Mouse (Mus musculus) layer of hippocampus, postnatal 14 days (tissue): ENCODE data around the gene Slc16a10. TPM values are rescaled to one million over a fixed set of nuclear protein-coding genes. Genes with fewer than 3 reads are reported as not detected.
"Not testable (repeated sequence)": the region's sequence is repeated elsewhere in the genome, so short reads cannot be mapped to it uniquely, and the experiment has no call there.

Source experiments
- DNase-seq, 2 experiments: peaks; one replicate each; pipeline ENCODE4 v3.0.0; 2021 to 2022; ENCODE audit warnings: low spot score in 2 of 2, mixed read lengths in 1 of 2
- total RNA-seq, 2 experiments: library from RNA; stranded (reverse); gene quantifications; 2 replicates each; pipeline ENCODE4 v1.2.3; 2021

The Slc16a10 gene
- total RNA-seq, 2 experiments from 2014 or later = 1.4 to 1.8 TPM

- no peak for DNase-seq
Measured at GRCm38 (mm10) chr10:40030716-40031115, 111.3 kb downstream of the Slc16a10 start.

GRCm38 (mm10) chr10:40029610-40030009, 112.4 kb downstream of the Slc16a10 start:
- peak in 1 of 2 experiments; percentile 39 for DNase-seq

- no peak for DNase-seq
Measured at GRCm38 (mm10) chr10:40028091-40028490, 114.0 kb downstream of the Slc16a10 start.

- no peak for DNase-seq
Measured at GRCm38 (mm10) chr10:40026546-40026945, 115.5 kb downstream of the Slc16a10 start.

- no peak for DNase-seq
Measured at GRCm38 (mm10) chr10:40025560-40025959, 116.5 kb downstream of the Slc16a10 start.

- peak; percentile 85 to 94 for DNase-seq
Measured at GRCm38 (mm10) chr10:40024554-40025428, 117.3 kb downstream of the Slc16a10 start, which contains the start of gene Mfsd4b1. Mfsd4b1 (minus strand) TSS chr10:40025268.

- DNase-seq = no peak
Measured at GRCm38 (mm10) chr10:40020401-40020800, 121.7 kb downstream of the Slc16a10 start.

GRCm38 (mm10) chr10:40019492-40019891, 122.6 kb downstream of the Slc16a10 start:
- no peak for DNase-seq

GRCm38 (mm10) chr10:40018261-40018860, 123.7 kb downstream of the Slc16a10 start:
- no peak for DNase-seq

GRCm38 (mm10) chr10:40009591-40009990, 132.5 kb downstream of the Slc16a10 start:
- DNase-seq = no peak

- DNase-seq = not testable (repeated sequence)
Measured at GRCm38 (mm10) chr10:40008847-40009246, 133.2 kb downstream of the Slc16a10 start.

GRCm38 (mm10) chr10:40007953-40008352, 134.1 kb downstream of the Slc16a10 start:
- DNase-seq = no peak

GRCm38 (mm10) chr10:40006963-40007362, 135.1 kb downstream of the Slc16a10 start:
- no peak for DNase-seq

- DNase-seq = no peak
Measured at GRCm38 (mm10) chr10:40000746-40001145, 141.3 kb downstream of the Slc16a10 start.

GRCm38 (mm10) chr10:39991155-39991554, 150.9 kb downstream of the Slc16a10 start:
- DNase-seq = no peak

- no peak for DNase-seq
Measured at GRCm38 (mm10) chr10:39986466-39986865, 155.6 kb downstream of the Slc16a10 start, which contains the start of gene Mfsd4b5. Mfsd4b5 (minus strand) TSS chr10:39986646.

Other genes starting within 250 kb of the Slc16a10 start
- gene Mfsd4b4, start 243.0 kb downstream of the Slc16a10 start, total RNA-seq = 1 to 10 TPM; 6.9 to 7.3 TPM
- gene Mfsd4b2, start 215.3 kb downstream of the Slc16a10 start, total RNA-seq = under 1 TPM; 0.18 to 0.21 TPM
- gene Mfsd4b3, start 182.1 kb downstream of the Slc16a10 start, total RNA-seq = under 1 TPM in 1 of 2 experiments, not detected in 1; 0.39 TPM
- under 1 TPM; 0.25 to 0.45 TPM for gene Mfsd4b5, start 155.6 kb downstream of the Slc16a10 start, total RNA-seq
- gene Mfsd4b1, start 117.0 kb downstream of the Slc16a10 start, total RNA-seq = 1 to 10 TPM in 1 of 2 experiments, under 1 TPM in 1; 0.12 to 1.2 TPM
- 10 to 100 TPM; 24.5 to 26.3 TPM for gene Rpf2, start 104.8 kb upstream of the Slc16a10 start, total RNA-seq
- 10 to 100 TPM; 25.2 to 29.7 TPM for gene Gtf3c6, start 115.8 kb upstream of the Slc16a10 start, total RNA-seq
- 10 to 100 TPM; 48.8 to 53.7 TPM for gene Amd1, start 159.9 kb upstream of the Slc16a10 start, total RNA-seq
- 10 to 100 TPM; 27.2 to 27.3 TPM for gene Cdk19, start 197.3 kb upstream of the Slc16a10 start, total RNA-seq